Mouse (Mus musculus) lung, embryonic 16.5 days (tissue): ENCODE data around the gene Ankrd26. TPM values are rescaled to one million over a fixed set of nuclear protein-coding genes. Genes with fewer than 3 reads are reported as not detected.
A peak's percentile ranks its signal among the peaks of the same experiment; 100 is the strongest.

Experiments
- ATAC-seq: fragments of 200-750 bp; cut with Nextera tagmentation; 2 replicates; pipeline ENCODE4 v1.8.0; 2017; ENCODE audit warnings: low read depth, mild to moderate bottlenecking, moderate library complexity
- H3K27ac ChIP-seq: fragments of 300-500 bp; sonication (generic); 2 replicates; pipeline ENCODE4 v1.5.1; 2014; ENCODE audit warnings: mild to moderate bottlenecking, control low read depth, low read length
- H3K27me3 ChIP-seq: fragments of 300-500 bp; sonication (generic); 2 replicates; pipeline ENCODE4 v1.6.1; 2014; ENCODE audit warnings: low read depth, low read length, mixed read lengths; ENCODE audit not compliant: control insufficient read depth, insufficient read depth
- H3K36me3 ChIP-seq: fragments of 300-500 bp; sonication (generic); 2 replicates; pipeline ENCODE4 v1.6.1; 2014; ENCODE audit warnings: low read length; ENCODE audit not compliant: control insufficient read depth, insufficient read depth
- H3K4me1 ChIP-seq: fragments of 300-500 bp; sonication (generic); replicated peaks from 2 replicates; pipeline ENCODE4 v1.6.1; 2014; ENCODE audit warnings: low read length, mixed read lengths; ENCODE audit not compliant: control insufficient read depth, insufficient read depth
- H3K4me2 ChIP-seq: fragments of 300-500 bp; sonication (generic); 2 replicates; pipeline ENCODE4 v1.6.1; 2014; ENCODE audit warnings: low read depth, low read length, control low read depth
- H3K4me3 ChIP-seq: fragments of 300-500 bp; sonication (generic); 2 replicates; pipeline ENCODE4 v1.5.1; 2014; ENCODE audit warnings: mild to moderate bottlenecking, low read length, control low read depth
- H3K9ac ChIP-seq: fragments of 300-500 bp; sonication (generic); 2 replicates; pipeline ENCODE4 v1.6.1; 2014; ENCODE audit warnings: low read length, control low read depth
- H3K9me3 ChIP-seq: fragments of 300-500 bp; sonication (generic); 2 replicates; pipeline ENCODE4 v1.6.1; 2016; ENCODE audit warnings: low read length; ENCODE audit not compliant: control insufficient read depth
- WGBS: fragments of 180-500 bp; shearing (Covaris S2); extraction: QIAGEN DNeasy Blood & Tissue Kit; methylation state at CpG from one replicate; pipeline ENCODE4 v1.1.7; 2014; 5-methylcytosine and 5-hydroxymethylcytosine counted together
- polyA plus RNA-seq: library from polyadenylated mRNA; unstranded; fragments of >200 nt; fragmentation: Nextera tagmentation; extraction: Ambion mirVana; gene quantifications from 2 replicates; pipeline ENCODE4 v1.2.1, GENCODE M21; 2015

The Ankrd26 gene
- 11.4 and 12.6 TPM in 2 replicates for polyA plus RNA-seq

DNA sequence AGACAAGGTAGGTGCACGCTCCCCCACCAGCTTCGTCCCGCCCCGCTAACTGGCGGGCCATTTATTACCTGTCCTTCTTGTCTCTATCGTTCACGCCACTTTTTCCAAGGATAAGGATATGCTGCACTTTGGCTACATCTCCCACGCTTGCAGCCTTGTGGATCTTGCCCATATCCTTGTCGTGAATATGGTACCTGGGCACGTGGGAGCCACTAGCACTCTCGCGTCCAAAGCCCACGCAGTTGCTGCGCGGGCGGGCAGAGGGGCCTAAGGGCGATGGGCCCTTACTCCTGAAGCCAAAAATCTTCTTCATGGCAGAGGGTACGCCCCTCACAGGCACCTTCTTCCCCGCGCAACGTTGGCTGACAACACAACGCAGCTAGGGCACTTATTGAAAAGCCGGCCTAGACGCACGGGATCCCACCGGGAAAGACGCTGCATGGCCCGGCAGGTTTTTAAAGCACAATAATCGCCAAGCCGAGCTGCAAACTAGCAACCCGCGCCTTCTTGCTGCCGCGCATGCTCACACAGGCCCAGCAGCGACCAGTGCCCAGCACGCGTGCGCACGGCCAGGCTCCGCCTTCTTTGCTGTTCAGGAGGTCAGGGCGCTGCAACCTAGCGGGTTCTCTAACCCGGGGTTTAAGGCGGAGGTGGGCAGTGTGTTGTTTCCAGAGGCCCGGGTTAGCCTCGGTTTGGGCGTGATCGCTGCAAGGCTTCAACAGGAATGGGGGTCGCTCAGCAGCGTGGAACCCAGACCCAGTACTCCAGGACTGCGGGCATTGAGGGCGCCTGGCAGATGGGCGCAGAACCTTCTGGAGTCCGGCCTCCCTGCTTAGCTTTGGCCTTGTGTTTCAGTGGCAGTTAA is at the start of gene Ankrd26:
TSS of gene Ankrd26 (minus strand) at position 482 of the 865 bp plus-strand sequence.
- Histone ChIP-seq H3K9ac (peak within 1 kb of the TSS; percentile 90), H3K27me3 (no peaks in the 10 kb centered on the region), H3K36me3 (peaks cover 2% of the 10 kb centered on the region; the same call in 1 of the 2 replicates), H3K4me3 (peak within 1 kb of the TSS; percentile 73), H3K27ac (peak within 1 kb of the TSS; percentile 52; the same call in 1 of the 2 replicates), H3K4me2 (peak within 1 kb of the TSS; percentile 71), H3K9me3 (no peaks in the 10 kb centered on the region), H3K4me1 (peaks cover 7% of the 10 kb centered on the region; the same call in 1 of the 2 replicates)
- WGBS = 3% methylated on average over 54 of the region's 54 CpGs
- ATAC-seq = peak; percentile 98

DNA sequence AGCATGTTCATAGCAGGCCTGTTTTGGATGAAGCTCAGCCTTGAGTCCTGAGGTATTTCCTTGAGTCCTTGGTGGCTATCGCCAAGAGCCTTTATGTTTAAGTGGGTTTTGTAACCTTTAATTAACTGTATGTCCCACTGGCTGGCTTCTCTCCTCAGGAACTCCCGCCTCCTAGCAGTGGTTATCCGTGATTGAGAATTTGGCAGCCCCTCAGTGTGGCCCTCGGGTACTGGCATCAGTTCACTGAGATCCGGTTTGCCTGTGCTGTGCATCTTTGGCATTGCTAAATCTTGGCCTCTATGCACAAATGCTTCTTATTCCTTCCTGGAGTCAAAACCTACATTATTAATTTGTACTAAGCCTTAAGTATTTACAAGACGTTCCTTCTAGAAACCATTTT is 46.9 kb upstream of the Ankrd26 start:
- 79% methylated on average over 6 of the region's 6 CpGs for WGBS
- 0 out of 2 replicates have a peak, but pooled peaks cover 2% of the 10 kb centered on the region for H3K36me3 ChIP-seq

DNA sequence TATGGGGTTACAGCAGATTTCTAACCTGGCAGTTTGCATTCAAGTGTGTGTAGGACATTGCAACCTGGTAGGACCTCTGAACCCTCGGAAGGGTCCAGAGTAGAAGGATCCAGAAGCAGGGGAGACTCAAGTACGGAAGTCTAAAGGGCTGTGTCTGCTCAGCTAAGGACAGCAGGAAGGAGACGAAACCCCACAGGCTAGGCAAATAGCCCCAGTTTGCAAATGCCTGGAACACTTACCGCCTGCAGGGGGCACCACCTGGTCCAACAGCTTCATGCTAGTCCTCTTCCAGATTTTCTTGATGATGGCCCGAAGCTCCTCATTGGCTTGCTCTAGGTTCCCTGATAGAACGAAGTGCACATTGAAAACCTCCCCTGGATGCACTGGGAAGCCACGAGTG is 43.9 kb upstream of the Ankrd26 start:
- H3K9me3 ChIP-seq = no peaks in the 10 kb centered on the region
- 65% methylated on average over 7 of the region's 7 CpGs for WGBS
- no peak overlapping the region for H3K27ac ChIP-seq
- no peak overlapping the region for H3K4me3 ChIP-seq
- ATAC-seq = no peak
- H3K4me1 ChIP-seq = no peaks in the 10 kb centered on the region
- H3K27me3 ChIP-seq = no peaks in the 10 kb centered on the region
- no peak overlapping the region for H3K9ac ChIP-seq
- H3K4me2 ChIP-seq = no peak overlapping the region
- 0 out of 2 replicates have a peak, but pooled peaks cover 2% of the 10 kb centered on the region for H3K36me3 ChIP-seq

More for the DNA sequence above, 46.9 kb upstream of the Ankrd26 start:
- no peak overlapping the region for H3K9ac ChIP-seq
- no peaks in the 10 kb centered on the region for H3K4me1 ChIP-seq
- no peaks in the 10 kb centered on the region for H3K27me3 ChIP-seq
- no peak overlapping the region for H3K4me2 ChIP-seq
- no peak for ATAC-seq
- no peak overlapping the region for H3K27ac ChIP-seq
- H3K9me3 ChIP-seq = no peaks in the 10 kb centered on the region
- H3K4me3 ChIP-seq = no peak overlapping the region

DNA sequence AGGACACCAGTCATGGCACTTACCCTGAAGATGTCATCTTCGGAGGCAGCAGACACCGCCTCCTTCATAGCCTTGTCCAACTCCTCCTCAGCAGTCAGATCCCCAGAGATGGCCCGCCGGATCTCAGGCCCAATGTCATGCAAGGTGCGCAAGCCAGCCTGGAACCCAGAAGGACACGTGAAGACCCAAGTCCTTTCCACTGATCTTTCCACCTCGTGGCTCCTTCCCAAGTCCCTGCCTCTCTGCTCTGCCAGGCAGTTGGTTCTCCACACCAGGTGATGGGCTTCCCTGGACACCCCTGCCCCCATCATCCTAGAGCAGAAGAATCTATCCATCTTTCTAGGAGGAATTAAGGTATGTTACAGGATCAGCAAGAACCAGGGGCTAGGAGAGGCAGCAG is 41.8 kb upstream of the Ankrd26 start:
- 88% methylated on average over 7 of the region's 7 CpGs for WGBS
- Histone ChIP-seq H3K27me3 (no peaks in the 10 kb centered on the region), H3K9ac (no peak overlapping the region), H3K27ac (no peak overlapping the region), H3K4me2 (no peak overlapping the region), H3K9me3 (no peaks in the 10 kb centered on the region), H3K36me3 (no peaks in the 10 kb centered on the region), H3K4me1 (no peaks in the 10 kb centered on the region), H3K4me3 (no peak overlapping the region)
- ATAC-seq = no peak

DNA sequence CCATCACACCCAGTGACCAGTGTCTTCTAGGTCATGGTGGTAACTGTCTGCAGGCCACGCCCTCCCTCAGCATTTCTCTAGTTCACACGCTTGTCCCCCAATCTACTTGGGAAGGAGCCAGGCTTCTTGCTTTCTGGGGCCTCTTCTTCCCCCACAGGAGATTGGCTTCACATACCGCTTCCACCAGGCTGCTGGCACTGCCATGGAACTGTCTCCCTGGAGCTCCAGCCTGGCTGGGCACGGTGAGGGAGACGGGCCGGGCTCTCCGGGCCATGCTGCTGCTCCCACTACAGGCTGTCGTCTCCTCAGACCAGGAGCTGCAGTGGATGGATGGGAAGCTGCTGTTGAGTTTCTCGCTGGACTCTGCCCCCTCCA is 33.6 kb upstream of the Ankrd26 start:
- Histone ChIP-seq H3K27ac (no peak overlapping the region), H3K9ac (no peak overlapping the region)

DNA sequence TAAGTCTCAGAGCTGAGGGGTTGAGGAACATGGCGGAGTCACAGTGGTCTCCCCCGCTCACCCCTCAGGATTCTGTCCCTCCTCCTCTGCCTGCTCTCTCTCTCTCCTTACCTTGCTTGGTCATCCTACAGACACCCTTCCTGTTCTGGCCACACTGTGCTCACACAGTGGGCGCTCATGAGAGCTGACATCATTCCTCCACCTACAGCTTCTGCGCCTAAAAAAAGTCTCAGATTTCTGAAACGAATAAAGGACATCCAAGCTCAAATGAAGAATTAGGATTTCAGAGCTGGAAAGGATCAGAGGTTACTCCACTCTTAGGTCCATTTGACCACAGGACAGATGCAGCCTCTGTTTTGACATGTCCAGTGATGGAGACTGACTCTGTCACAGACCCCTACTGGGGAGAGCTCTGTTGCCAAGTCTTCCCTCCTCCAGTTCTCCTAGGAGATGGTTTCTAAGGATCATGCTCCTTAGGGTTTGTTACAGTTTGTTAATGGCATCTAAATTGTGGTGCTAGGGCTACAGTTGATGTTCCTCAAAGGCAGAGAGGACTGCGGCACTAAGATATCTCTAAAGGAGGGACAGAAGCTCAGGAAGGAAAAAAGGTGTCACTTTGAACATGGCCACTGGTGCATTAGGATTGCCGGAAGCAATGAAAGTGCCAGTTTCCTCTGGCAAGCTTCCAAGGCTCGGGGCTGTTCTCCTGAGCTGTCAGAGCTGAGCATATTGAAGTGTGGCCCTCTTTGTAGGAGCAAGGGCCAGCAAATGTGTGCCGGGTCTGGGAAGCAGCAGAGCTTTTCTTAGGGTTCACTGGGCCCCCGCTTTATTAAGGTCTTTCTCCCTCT is 33.0 kb upstream of the Ankrd26 start:
- ATAC-seq = no peak
- no peaks in the 10 kb centered on the region; the same call in 1 of the 2 replicates for H3K36me3 ChIP-seq
- 63% methylated on average over 10 of the region's 10 CpGs for WGBS

More for the DNA sequence above, 33.6 kb upstream of the Ankrd26 start:
- no peak overlapping the region for H3K4me2 ChIP-seq
- no peak for ATAC-seq
- no peaks in the 10 kb centered on the region; the same call in 1 of the 2 replicates for H3K4me1 ChIP-seq
- H3K9me3 ChIP-seq = no peaks in the 10 kb centered on the region
- no peaks in the 10 kb centered on the region for H3K27me3 ChIP-seq
- H3K36me3 ChIP-seq = no peaks in the 10 kb centered on the region; the same call in 1 of the 2 replicates
- H3K4me3 ChIP-seq = no peak overlapping the region
- 67% methylated on average over 9 of the region's 9 CpGs for WGBS

DNA sequence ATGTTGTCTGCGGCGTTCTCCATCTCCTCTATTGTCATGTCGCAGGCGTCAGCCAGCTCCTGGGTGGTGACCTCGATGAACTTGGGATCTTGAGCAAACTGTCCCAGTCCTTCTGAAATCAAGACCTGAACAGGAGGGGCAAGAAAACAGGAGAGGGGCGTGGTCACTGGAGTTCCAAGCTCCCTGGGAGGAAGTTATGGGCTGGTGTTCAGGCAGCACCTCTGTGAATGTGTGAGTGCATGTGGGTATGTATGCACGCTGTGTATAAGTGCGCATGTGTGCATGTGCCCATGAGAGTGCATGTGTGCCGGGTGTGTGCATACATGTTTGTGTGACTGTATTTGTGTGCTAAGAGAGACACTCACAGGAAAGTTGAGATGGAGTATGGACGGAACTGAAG is 32.0 kb upstream of the Ankrd26 start:
- peak overlapping the region; percentile 51 for H3K4me2 ChIP-seq
- no peak overlapping the region for H3K27ac ChIP-seq
- no peaks in the 10 kb centered on the region for H3K9me3 ChIP-seq
- peak overlapping the region; percentile 40 for H3K4me3 ChIP-seq
- peak overlapping the region; percentile 52 for H3K9ac ChIP-seq
- peak; percentile 41 for ATAC-seq
- H3K36me3 ChIP-seq = no peaks in the 10 kb centered on the region; the same call in 1 of the 2 replicates
- 36% methylated on average over 10 of the region's 10 CpGs for WGBS
- H3K4me1 ChIP-seq = no peaks in the 10 kb centered on the region; the same call in 1 of the 2 replicates
- H3K27me3 ChIP-seq = no peaks in the 10 kb centered on the region

More for the DNA sequence above, 33.0 kb upstream of the Ankrd26 start:
- Histone ChIP-seq H3K9ac (no peak overlapping the region), H3K27me3 (no peaks in the 10 kb centered on the region), H3K27ac (no peak overlapping the region), H3K4me3 (no peak overlapping the region), H3K4me1 (no peaks in the 10 kb centered on the region; the same call in 1 of the 2 replicates), H3K4me2 (no peak overlapping the region), H3K9me3 (no peaks in the 10 kb centered on the region)

DNA sequence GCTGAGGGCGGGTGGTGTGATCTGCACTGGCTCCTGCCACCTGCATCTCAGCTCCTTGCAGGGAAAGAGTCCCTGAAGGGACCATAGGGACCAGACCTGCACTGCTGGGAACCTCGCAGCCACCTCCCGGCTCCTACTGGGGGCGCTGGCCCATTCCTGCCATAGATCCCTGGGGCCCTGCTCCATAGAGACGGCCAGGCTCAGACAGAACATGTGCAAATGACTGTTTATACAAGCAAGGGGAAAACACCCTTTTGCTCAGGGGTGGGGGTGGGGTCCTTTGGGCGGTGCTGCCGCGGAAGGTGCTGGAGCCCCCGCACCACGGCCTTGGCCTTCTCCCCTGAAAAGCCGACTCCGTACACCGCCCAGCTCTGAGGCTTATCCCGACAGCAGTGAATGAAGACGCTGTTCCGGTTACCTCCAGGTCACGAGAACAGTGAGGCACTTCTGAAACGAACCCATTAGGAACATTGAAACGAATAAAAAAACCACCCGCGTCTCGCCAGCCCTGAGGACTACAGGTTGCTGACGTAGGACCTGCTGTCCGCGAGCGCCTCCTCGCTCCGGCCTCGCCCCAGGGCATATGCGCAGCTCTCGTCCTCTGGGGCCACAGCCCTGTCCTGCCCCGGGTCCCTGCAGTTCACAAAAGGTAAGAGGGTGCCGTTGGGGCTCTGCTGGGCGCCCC is 31.5 kb upstream of the Ankrd26 start:
- H3K9ac ChIP-seq = peak overlapping the region; percentile 52
- H3K27ac ChIP-seq = no peak overlapping the region
- peak overlapping the region; percentile 51 for H3K4me2 ChIP-seq
- H3K4me1 ChIP-seq = no peaks in the 10 kb centered on the region; the same call in 1 of the 2 replicates
- no peaks in the 10 kb centered on the region for H3K9me3 ChIP-seq
- H3K27me3 ChIP-seq = no peaks in the 10 kb centered on the region
- peak overlapping the region; percentile 40 for H3K4me3 ChIP-seq
- WGBS = 16% methylated on average over 34 of the region's 34 CpGs
- no peaks in the 10 kb centered on the region; the same call in 1 of the 2 replicates for H3K36me3 ChIP-seq
- peak; percentile 85 for ATAC-seq
